Mouse (Mus musculus): ENCODE results near the gene Olfr706. TPM values are rescaled to one million over a fixed set of nuclear protein-coding genes. Genes with fewer than 3 reads are reported as not detected.

The Olfr706 gene
- not detected in 2 replicates for polyA plus RNA-seq (2015; fragmentation: Nextera tagmentation; extraction: Ambion mirVana)

DNA sequence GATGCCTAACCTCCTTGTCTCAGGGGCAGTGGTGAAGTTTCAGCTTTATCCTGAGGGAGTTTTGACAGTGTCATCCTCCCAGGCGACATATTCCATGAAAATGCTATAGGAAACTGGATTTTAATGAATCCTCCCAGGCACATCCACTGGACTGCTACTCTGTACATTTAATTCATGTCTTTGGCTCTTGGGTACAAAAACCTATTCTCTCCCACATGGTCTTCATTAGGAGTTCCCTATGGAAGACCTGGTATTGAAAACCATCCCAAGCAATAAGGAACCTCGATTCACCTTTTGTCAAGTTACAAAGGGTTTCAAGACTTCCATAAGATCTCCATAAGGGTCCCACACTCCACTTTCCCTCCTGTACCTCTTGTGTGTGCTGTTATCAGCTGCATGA lies at the start of gene Olfr706:
Gene Olfr706 (minus strand): TSS at position 101 of the 400 bp plus-strand sequence.

GRCm38 (mm10) chr7:106932119-106932518 lies 44.2 kb upstream of the Olfr706 start, which contains the start of gene Olfr709-ps1:
TSS of gene Olfr709-ps1 (minus strand) at chr7:106932219.

GRCm38 (mm10) chr7:106907676-106908075 lies 19.7 kb upstream of the Olfr706 start, which contains the start of gene Olfr1532-ps1:
TSS of gene Olfr1532-ps1 (plus strand) at chr7:106908001.

DNA sequence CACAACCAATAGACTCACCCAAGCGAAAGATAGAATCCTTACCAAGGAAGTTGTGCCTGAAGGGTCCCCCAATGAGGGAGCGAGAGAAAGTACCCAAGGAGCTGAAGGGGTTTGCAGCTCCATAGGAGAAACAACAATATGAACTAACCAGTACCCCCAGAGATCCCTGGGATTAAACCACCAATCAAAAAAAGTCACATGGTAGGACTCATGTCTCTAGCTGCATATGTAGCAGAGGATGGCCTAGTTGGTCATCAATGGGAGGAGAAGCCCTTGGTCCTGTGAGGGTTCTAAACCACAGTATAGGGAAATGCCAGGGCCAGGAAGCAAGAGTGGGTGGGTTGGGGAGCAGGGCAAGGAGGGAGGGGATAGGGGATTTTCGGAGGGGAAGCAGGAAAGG lies 13.2 kb upstream of the Olfr706 start, which contains the start of gene Olfr707:
Gene Olfr707 (minus strand): TSS at position 101 of the 400 bp plus-strand sequence.

DNA sequence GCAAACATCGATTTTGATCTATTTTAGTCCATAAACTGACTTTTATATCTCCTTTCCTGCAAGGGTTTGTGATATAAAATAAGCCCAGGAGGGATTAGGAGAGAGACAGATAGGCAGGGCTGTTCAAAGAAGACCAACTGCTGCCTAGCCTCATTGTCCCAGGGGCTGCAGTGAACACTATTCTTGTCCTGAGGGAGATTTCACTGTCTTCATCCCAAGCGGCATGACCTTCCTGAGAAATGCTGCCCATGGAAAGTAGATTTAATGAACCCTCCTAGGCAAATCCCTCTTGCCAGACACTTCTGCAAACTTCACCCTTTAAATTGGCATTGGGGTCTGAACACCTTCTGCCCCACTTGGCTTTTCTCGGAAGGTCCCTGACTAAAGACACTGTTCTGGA lies 11.2 kb downstream of the Olfr706 start, which contains the start of gene Olfr705:
Gene Olfr705 (minus strand): TSS at position 101 of the 400 bp plus-strand sequence.

DNA sequence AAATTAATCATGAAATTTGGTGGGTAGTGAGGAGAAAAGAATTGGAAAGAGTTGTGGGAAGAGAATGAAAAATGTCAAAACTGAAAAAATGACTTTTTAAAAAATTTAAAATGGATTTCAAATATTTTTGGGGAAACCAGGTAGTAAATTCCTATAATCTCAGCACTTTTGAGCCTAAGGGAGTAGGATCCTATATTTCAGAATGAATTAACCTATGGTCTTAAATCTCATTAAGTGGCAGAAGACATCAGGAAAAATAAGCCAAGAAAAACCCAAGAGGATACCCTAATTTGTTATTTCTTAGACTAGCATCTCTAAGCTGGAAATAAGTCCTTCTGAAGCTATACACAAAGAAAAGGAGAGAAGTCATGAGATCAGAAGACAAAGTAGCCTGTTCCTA lies 25.1 kb downstream of the Olfr706 start, which contains the start of gene Olfr704:
Gene Olfr704 (plus strand): TSS at position 301 of the 400 bp plus-strand sequence.

DNA sequence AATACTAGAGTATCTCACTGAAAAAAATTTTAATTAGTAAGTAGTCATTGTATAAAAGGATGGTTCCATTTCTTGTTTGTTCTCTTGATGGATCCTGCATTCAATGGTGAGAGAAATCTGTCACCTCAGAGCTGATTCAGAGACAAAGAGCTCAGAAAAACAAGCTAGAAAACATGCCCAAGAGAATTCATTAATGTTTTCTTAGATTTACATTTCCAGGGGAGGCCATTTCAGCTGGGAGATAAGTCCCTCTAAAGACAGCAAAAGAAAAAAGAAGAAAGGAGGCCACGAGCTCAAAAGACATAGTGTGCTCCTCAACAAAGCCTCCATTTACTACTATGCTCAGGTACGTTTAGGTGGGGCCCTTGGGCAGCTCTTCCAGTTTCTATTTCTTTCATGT lies 44.9 kb downstream of the Olfr706 start, which contains the start of gene Olfr703:
Gene Olfr703 (plus strand): TSS at position 301 of the 400 bp plus-strand sequence.

DNA sequence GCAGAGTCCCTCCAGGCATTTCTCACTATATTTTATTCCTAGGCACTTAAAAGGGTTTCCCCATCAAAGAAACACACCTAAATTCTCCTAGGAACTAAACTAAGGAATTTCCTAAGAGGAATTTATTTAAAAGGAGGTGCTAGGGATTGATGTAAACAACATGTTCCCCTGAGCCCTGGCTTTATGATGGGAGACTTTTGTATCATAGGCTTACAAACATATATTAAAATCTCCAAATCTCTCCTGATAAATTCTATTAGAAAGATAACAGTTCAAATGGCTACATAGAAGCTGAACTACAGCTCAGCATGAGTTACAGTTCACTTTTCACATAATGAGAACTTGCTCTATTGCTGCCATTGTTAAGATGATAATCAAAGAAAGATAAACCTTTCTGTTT lies 54.2 kb downstream of the Olfr706 start, which contains the start of gene Olfr702:
Gene Olfr702 (minus strand): TSS at position 101 of the 400 bp plus-strand sequence.

Other genes starting within 250 kb of the Olfr706 start
- not detected in 2 replicates for gene Olfr693, start 207.6 kb downstream of the Olfr706 start, polyA plus RNA-seq (2015; fragmentation: Nextera tagmentation; extraction: Ambion mirVana)
- not detected in 2 replicates for gene Olfr694, start 196.3 kb downstream of the Olfr706 start, polyA plus RNA-seq (2015; fragmentation: Nextera tagmentation; extraction: Ambion mirVana)
- gene Olfr695, start 171.8 kb downstream of the Olfr706 start, polyA plus RNA-seq (2015; fragmentation: Nextera tagmentation; extraction: Ambion mirVana) = not detected in 2 replicates
- not detected in 2 replicates for gene Olfr697, start 145.7 kb downstream of the Olfr706 start, polyA plus RNA-seq (2015; fragmentation: Nextera tagmentation; extraction: Ambion mirVana)
- not detected in 2 replicates for gene Olfr698, start 132.8 kb downstream of the Olfr706 start, polyA plus RNA-seq (2015; fragmentation: Nextera tagmentation; extraction: Ambion mirVana)
- not detected in 2 replicates for gene Olfr699, start 95.0 kb downstream of the Olfr706 start, polyA plus RNA-seq (2015; fragmentation: Nextera tagmentation; extraction: Ambion mirVana)
- gene Olfr700, start 79.3 kb downstream of the Olfr706 start, polyA plus RNA-seq (2015; fragmentation: Nextera tagmentation; extraction: Ambion mirVana) = not detected in 2 replicates
- not detected in 2 replicates for gene Olfr701, start 74.0 kb downstream of the Olfr706 start, polyA plus RNA-seq (2015; fragmentation: Nextera tagmentation; extraction: Ambion mirVana)
- gene Olfr702, start 54.3 kb downstream of the Olfr706 start, polyA plus RNA-seq (2015; fragmentation: Nextera tagmentation; extraction: Ambion mirVana) = not detected in 2 replicates
- not detected in 2 replicates for gene Olfr703, start 44.8 kb downstream of the Olfr706 start, polyA plus RNA-seq (2015; fragmentation: Nextera tagmentation; extraction: Ambion mirVana)
- gene Olfr704, start 25.0 kb downstream of the Olfr706 start, polyA plus RNA-seq (2015; fragmentation: Nextera tagmentation; extraction: Ambion mirVana) = not detected in 2 replicates
- gene Olfr705, start 11.3 kb downstream of the Olfr706 start, polyA plus RNA-seq (2015; fragmentation: Nextera tagmentation; extraction: Ambion mirVana) = not detected in 2 replicates
- not detected in 2 replicates for gene Olfr707, start 13.1 kb upstream of the Olfr706 start, polyA plus RNA-seq (2015; fragmentation: Nextera tagmentation; extraction: Ambion mirVana)
- not detected in 2 replicates for gene Olfr1532-ps1, start 19.8 kb upstream of the Olfr706 start, polyA plus RNA-seq (2015; fragmentation: Nextera tagmentation; extraction: Ambion mirVana)
- gene Olfr709-ps1, start 44.1 kb upstream of the Olfr706 start, polyA plus RNA-seq (2015; fragmentation: Nextera tagmentation; extraction: Ambion mirVana) = not detected in 2 replicates
- not detected in 2 replicates for gene Olfr710, start 60.1 kb upstream of the Olfr706 start, polyA plus RNA-seq (2015; fragmentation: Nextera tagmentation; extraction: Ambion mirVana)
- not detected in 2 replicates for gene Olfr6, start 75.8 kb upstream of the Olfr706 start, polyA plus RNA-seq (2015; fragmentation: Nextera tagmentation; extraction: Ambion mirVana)
- gene Olfr711, start 87.3 kb upstream of the Olfr706 start, polyA plus RNA-seq (2015; fragmentation: Nextera tagmentation; extraction: Ambion mirVana) = not detected in 2 replicates
- gene Olfr2, start 117.9 kb upstream of the Olfr706 start, polyA plus RNA-seq (2015; fragmentation: Nextera tagmentation; extraction: Ambion mirVana) = not detected in 2 replicates
- not detected in 2 replicates for gene Olfr713, start 143.0 kb upstream of the Olfr706 start, polyA plus RNA-seq (2015; fragmentation: Nextera tagmentation; extraction: Ambion mirVana)
- gene Olfr714, start 182.8 kb upstream of the Olfr706 start, polyA plus RNA-seq (2015; fragmentation: Nextera tagmentation; extraction: Ambion mirVana) = not detected in 2 replicates
- not detected in 2 replicates for gene Olfr17, start 205.1 kb upstream of the Olfr706 start, polyA plus RNA-seq (2015; fragmentation: Nextera tagmentation; extraction: Ambion mirVana)
- gene Olfr715b, start 222.2 kb upstream of the Olfr706 start, polyA plus RNA-seq (2015; fragmentation: Nextera tagmentation; extraction: Ambion mirVana) = not detected in 2 replicates
- gene Olfr715, start 242.9 kb upstream of the Olfr706 start, polyA plus RNA-seq (2015; fragmentation: Nextera tagmentation; extraction: Ambion mirVana) = not detected in 2 replicates

Measured in urinary bladder, postnatal 0 days (tissue).